Mouse (Mus musculus) frontal cortex, adult 2 months (tissue): Measurements from ENCODE around the gene Skida1. TPM values are rescaled to one million over a fixed set of nuclear protein-coding genes. Genes with fewer than 3 reads are reported as not detected.

Experiments used
- DNase-seq, 2 experiments: peaks; one replicate each; pipeline ENCODE4 v3.0.0; 2022; ENCODE audit warnings: low spot score in 1 of 2; ENCODE audit errors: extremely low spot score in 1 of 2
- polyA plus RNA-seq: library from polyadenylated mRNA; depleted of rRNA; stranded (reverse); fragments of >200 nt; gene quantifications from 2 replicates; pipeline ENCODE4 v1.2.3, GENCODE M21; 2012

Skida1 gene
- polyA plus RNA-seq, 1 experiment: 5.3 TPM

- no peak for DNase-seq
Measured at GRCm38 (mm10) chr2:18040347-18041160, 8.3 kb downstream of the Skida1 start.

- DNase-seq: no peak
Measured at GRCm38 (mm10) chr2:18039566-18040290, 9.1 kb downstream of the Skida1 start.

DNA sequence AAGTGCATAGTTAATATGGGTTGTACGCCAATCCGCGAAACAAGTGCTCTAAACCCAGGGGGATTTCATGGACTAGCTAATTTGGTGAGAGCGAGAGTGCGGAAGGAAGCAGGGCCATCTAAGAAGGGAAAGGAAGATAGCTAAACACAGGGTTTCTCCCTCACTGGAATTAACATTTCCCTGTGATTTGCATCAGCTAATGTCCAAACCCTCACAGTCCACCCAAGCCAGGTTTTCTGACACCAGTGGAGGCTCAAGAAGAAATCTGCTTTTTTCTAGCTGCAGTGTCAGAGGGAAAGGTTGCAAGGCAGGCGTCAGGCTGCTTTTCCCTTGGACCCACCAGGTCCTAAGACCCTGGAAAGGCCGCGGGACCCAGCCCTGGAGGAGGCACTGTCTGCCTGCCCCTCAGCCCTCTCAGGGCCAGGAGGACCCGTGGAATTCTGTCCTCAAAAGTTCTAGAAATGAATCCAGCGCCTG lies 9.9 kb downstream of the Skida1 start:
- no peak for DNase-seq

GRCm38 (mm10) chr2:18038141-18038752 lies 10.6 kb downstream of the Skida1 start:
- DNase-seq: no peak

DNA sequence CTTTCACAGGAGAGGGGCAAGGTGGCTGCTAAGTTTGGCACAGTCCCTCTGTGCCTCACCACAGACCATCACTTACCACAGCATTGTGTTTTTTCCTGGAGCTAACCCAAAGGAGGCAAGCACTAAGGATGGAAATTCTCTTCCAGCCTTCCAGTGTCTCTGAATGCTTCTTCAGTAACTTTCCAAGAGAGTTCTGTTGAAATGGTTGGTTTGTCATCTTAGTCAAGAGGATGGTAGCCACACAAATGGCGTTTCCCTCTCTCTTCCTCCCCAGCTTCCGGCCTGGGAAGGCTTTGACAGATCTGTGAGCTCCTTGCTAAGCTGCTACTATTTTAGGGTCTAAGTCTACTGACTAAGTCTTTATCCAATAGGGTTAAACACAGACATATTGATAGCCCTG lies 11.4 kb downstream of the Skida1 start, which contains the start of gene A930004D18Rik:
TSS of gene A930004D18Rik (minus strand) at position 247 of the 400 bp plus-strand sequence.
- no peak for DNase-seq

- no peak for DNase-seq
Measured at GRCm38 (mm10) chr2:18034371-18035250, 14.2 kb downstream of the Skida1 start.

- no peak for DNase-seq
Measured at GRCm38 (mm10) chr2:18033166-18034108, 15.4 kb downstream of the Skida1 start.

- no peak for DNase-seq
Measured at GRCm38 (mm10) chr2:18032538-18032895, 16.3 kb downstream of the Skida1 start.

DNA sequence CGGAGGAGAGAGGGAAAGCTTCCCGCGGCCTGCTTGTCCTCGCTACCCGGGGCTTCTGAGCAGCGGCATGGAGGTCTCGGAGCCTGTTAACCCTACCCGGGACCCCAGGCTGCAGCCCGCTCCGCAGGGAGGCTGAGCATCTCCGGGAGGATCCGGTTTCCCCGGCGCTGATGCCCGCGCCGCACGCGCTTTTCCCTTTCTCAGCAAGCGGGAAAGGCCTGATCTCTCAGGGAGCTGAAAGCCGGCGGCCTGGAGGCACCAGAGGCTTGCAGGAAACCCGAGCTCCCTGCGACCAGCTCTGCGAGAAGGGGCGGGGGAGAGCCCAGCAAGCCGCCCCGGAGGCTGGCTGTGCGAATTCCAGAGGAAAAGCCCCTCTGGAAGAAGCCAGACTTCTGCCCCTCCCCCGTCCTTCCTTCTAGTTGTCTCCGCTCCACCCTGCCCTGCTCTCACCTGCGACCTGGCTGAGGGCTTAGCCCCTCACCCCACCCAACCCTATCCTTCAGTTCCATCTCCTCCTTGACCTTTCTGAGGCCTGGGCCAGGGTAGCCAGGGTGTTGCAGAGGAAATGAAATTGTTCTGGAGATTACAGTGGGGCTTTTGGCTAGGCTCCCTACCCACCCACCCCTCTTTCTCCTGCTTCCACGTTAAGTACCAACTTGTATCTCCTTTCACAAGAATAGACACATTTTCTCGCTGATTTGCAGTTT lies 16.9 kb downstream of the Skida1 start:
- peak in 1 of 2 experiments; percentile 42 for DNase-seq

- DNase-seq: peak in 1 of 2 experiments; percentile 33
Measured at GRCm38 (mm10) chr2:18031271-18031821, 17.5 kb downstream of the Skida1 start.

GRCm38 (mm10) chr2:18030581-18030980 lies 18.3 kb downstream of the Skida1 start:
- DNase-seq: no peak

- no peak for DNase-seq
Measured at GRCm38 (mm10) chr2:18029656-18030055, 19.2 kb downstream of the Skida1 start.

DNA sequence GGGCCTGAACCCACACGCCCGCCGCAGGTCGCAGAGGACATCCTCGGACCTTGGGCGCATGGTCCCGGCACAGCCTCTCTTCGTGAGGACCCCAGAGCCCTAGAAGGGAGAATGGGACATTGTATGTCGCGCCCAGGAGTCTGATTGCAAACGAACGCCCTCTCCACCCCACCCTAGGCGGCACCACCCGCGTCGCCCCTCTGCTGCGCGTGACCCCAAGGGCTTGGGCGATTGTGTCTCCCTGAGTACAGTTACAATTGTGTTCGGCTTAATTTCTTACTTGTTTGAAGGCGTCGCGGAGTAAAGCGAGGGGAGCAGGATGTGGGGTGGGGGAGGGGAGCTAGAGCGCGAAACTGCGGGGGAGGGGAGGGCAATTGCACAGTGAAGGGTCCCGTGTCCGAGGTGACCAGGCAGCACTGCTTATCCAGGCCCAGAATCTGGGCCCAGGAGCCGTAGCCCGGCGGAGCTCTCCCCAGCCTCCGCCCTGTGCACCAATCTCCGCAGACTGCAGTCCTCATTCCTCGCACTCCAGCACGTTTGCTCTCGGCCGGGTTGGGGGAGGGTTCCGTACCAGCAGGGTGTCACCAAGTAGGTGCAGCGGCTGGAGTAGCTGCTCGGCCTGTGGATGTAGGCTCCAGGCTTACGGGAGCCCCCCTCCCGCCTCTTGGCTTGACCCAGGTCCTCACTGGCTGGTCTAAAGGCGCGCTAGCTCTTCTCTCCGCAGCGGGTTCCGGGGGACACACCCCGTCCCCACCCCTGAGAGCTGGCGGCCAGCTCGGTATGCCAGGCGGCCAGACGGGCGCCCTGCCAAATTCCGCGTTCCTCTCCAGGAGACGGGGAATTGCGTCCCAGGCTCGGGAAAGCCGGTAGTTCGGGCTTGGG lies 20.5 kb downstream of the Skida1 start:
- peak in 1 of 2 experiments; percentile 81 for DNase-seq

- peak; percentile 85 to 96 for DNase-seq
Measured at GRCm38 (mm10) chr2:18027448-18028139, 21.3 kb downstream of the Skida1 start.

DNA sequence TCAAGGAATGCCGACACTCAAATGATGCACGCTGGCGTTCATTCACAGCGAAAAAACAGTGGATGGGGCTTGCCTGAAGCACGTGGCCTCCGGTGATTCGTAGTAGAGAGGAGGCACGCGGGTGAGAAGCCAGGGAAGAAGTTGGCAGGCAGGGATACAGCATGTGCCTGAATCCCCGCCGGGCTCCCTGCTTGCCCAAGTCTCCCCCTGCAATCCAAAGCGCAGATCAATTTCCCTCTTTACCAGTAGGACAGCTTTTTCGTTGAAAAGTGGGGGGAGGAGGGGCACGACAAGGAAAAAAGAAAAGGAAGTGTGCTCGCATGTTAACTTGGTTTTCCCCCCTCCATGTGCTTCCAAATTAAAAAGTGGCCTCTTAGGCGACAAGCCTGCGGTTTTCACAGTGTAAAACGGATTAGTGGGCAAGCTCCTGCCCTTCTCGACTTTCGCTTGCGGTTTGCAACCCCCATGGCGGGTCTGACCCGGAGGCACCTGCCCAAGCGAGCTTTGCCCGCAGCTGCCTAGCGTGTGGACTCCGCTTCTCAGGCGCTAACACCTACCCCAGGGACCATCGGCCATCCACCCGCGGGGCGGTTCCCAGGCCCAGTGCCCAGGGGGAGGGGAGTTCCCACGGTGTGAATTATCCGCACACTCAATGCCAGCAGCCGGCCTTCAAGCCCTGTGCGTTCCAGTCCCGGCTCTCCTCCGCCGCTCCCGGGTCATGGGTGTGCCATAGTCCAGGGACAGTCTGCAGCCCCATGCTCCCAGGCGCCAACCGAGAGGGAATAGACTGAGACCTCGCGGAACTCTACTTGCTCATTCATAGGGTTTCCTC lies 22.5 kb downstream of the Skida1 start:
- peak in 1 of 2 experiments; percentile 56 for DNase-seq

GRCm38 (mm10) chr2:18025781-18026115 lies 23.1 kb downstream of the Skida1 start:
- DNase-seq: no peak
